Mouse (Mus musculus): ENCODE results near the gene Cnot3. TPM values are rescaled to one million over a fixed set of nuclear protein-coding genes. Genes with fewer than 3 reads are reported as not detected.

Gene Cnot3
- polyA plus RNA-seq, 1 experiment from 2014 or later: 65.3 TPM

Small RNA genes lying within 50 kb of the gene (microRNA-seq; reads per million reads assigned to microRNA genes)
- gene Mir3572 (ENCODE audit: borderline number of aligned reads): 1.9 reads per million, percentile 5 among the genes with 10 or more reads in this experiment

Other genes starting within 250 kb of the Cnot3 start
- 5.1 and 7.3 TPM in 2 replicates for gene Cacng6, start 221.1 kb upstream of the Cnot3 start, polyA plus RNA-seq (2015; fragmentation: Nextera tagmentation; extraction: Ambion mirVana)
- gene Tarm1, start 142.6 kb upstream of the Cnot3 start, polyA plus RNA-seq (2015; fragmentation: Nextera tagmentation; extraction: Ambion mirVana): 0.17 and 0.81 TPM in 2 replicates
- gene Oscar, start 29.1 kb upstream of the Cnot3 start, polyA plus RNA-seq (2015; fragmentation: Nextera tagmentation; extraction: Ambion mirVana): 0.83 and 1.0 TPM in 2 replicates
- gene Ndufa3, start 27.9 kb upstream of the Cnot3 start, polyA plus RNA-seq (2015; fragmentation: Nextera tagmentation; extraction: Ambion mirVana): 483 and 493 TPM in 2 replicates
- 27.1 and 28.3 TPM in 2 replicates for gene Tfpt, start 15.3 kb upstream of the Cnot3 start, polyA plus RNA-seq (2015; fragmentation: Nextera tagmentation; extraction: Ambion mirVana)
- 87.1 and 94.3 TPM in 2 replicates for gene Prpf31, start 15.3 kb upstream of the Cnot3 start, polyA plus RNA-seq (2015; fragmentation: Nextera tagmentation; extraction: Ambion mirVana)
- 20.1 and 22.3 TPM in 2 replicates for gene Leng1, start 20.6 kb downstream of the Cnot3 start, polyA plus RNA-seq (2015; fragmentation: Nextera tagmentation; extraction: Ambion mirVana)
- gene Tmc4, start 32.3 kb downstream of the Cnot3 start, polyA plus RNA-seq (2015; fragmentation: Nextera tagmentation; extraction: Ambion mirVana): 9.5 and 14.3 TPM in 2 replicates
- 275 and 298 TPM in 2 replicates for gene Tsen34, start 47.6 kb downstream of the Cnot3 start, polyA plus RNA-seq (2015; fragmentation: Nextera tagmentation; extraction: Ambion mirVana)
- 53.8 and 62.4 TPM in 2 replicates for gene Mboat7, start 48.3 kb downstream of the Cnot3 start, polyA plus RNA-seq (2015; fragmentation: Nextera tagmentation; extraction: Ambion mirVana)
- gene Rps9, start 58.7 kb downstream of the Cnot3 start, polyA plus RNA-seq (2015; fragmentation: Nextera tagmentation; extraction: Ambion mirVana): 1,464 and 1,578 TPM in 2 replicates
- gene Pirb, start 75.1 kb downstream of the Cnot3 start, polyA plus RNA-seq (2015; fragmentation: Nextera tagmentation; extraction: Ambion mirVana): 1.4 and 1.6 TPM in 2 replicates
- not detected in 2 replicates for gene Gm15448, start 180.4 kb downstream of the Cnot3 start, polyA plus RNA-seq (2015; fragmentation: Nextera tagmentation; extraction: Ambion mirVana)
- gene Pira2, start 199.8 kb downstream of the Cnot3 start, polyA plus RNA-seq (2015; fragmentation: Nextera tagmentation; extraction: Ambion mirVana): 0.41 and 0.52 TPM in 2 replicates

All from embryonic facial prominence, embryonic 15.5 days (tissue).